Mouse (Mus musculus): ENCODE measurements around the gene Tdgf1.

Tdgf1 gene

DNA sequence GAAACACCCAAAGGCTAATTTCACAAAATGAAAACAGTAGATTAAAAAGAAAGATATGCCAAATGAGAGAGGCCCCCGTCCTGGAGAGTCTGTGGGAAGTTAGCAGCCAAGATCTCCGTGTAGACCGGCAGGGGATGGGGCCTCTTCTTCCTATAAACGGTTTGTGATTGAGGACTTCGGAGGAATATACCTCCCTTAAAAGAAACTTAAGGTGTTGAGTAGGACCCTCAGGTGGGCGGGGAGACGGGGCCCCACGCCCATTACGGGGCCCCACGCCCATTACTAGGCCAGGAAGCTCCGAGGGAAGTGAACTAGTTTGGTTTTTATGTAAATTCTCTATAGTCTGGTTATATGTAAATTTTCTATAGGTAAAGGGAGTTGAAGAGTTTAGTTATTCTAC, at the start of gene Tdgf1:
Gene Tdgf1 (minus strand): TSS at position 233 of the 400 bp plus-strand sequence.
- no peak for DNase-seq

- peak; percentile 84 for DNase-seq
These were observed 48.8 kb upstream of the Tdgf1 start for GRCm38 (mm10) chr9:110994716-110995172.

GRCm38 (mm10) chr9:110993281-110993709, 47.3 kb upstream of the Tdgf1 start:
- DNase-seq, result no peak

DNA sequence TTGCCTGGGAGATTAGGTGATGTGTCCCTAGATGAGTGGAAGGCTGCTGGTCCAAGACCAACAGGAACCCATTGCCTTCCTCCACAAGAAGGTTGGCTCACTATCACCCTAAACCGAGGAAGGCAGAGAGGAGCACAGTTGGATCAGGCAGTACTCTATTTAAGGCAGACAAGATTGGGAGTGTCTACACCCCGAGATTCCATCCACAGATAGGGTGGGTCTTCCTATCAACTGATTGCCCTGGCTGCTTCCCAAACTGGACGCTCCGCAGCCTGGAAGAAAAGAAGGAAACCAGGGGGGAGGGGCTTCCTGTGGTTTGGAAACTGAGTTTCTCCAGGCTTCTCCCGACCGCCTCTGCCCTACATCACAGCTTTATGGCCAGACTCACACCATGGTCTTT, 44.2 kb upstream of the Tdgf1 start, which contains the start of gene Rtp3:
Gene Rtp3 (minus strand): TSS at position 380 of the 400 bp plus-strand sequence.
- no peak for DNase-seq

DNA sequence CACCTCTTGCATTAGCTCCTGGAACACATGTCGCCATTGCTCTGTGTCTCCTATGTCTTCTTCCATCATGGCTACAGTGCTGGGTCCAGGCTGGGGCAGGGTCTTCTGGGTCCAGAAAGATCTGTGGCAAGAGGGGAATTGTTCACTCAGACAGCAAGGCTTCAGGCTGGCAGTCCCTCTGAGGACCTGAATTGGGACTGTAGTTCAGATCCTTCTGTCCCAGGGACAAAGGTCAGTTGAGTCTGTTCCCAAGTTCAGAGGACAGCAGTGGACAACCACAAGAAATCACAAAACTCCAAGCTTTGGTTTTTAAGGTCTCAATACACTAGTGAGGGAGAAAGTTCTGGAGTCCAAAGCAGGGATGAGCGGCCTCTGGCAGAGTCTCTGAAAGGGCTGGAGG, 43.6 kb upstream of the Tdgf1 start:
- no peak for DNase-seq

DNA sequence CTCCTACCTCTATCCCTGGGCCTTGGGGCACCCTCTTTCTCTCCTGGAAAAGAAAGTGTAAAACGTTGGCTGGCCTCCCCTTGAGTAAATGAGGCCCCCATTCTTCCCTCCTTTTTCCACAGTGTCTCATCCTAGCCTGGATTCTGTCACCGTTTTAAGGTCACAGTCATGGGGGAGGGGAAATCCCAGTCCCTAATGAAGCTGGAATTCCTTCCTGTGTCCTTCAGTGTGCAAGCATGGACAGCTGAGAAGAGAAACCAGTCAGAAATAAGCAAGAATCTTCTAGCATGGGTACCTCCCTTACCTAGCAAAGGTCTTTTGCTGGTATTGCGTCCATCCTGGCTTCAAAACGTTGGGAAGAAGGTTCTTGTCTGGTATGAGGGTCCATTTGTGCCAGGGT, 43.2 kb upstream of the Tdgf1 start:
- no peak for DNase-seq

DNA sequence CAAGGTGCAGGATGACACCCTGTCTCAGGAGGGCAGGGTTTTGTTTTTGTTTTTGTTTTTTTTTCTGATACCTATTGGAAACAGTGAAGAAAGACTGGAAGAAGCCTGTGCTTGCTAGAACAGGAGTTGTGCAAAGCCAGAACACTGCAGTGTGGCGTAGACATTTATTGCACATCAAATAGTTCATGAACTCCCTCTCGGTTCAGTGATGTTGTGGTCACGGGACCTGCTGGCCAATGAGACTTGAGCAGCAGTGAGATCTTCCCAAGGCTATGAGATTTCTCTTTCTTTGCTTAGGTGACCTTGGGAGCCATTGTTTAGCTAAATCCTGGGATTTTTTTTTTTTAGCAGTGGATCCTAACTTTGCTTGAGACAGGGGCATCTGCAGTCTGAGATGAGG, 42.1 kb upstream of the Tdgf1 start:
- DNase-seq, result no peak

DNA sequence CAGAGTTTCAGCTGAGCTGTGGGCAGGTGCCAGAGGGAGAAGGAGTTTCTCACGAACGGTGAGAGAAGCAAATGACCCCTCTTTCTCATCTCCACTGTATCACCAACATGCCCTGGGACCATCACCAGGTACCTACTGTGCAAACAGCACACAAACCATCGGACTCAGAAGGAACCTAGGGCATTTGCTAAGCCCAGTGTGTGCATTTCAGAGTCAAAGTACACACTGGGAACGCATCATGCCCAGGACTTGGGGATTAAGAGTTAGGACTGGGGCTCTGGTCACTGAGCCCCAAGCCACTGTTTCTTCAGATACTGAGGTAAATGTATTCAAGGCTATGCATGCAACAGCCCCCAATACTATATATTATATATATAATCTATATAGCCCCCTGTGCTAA, 41.4 kb upstream of the Tdgf1 start:
- no peak for DNase-seq

GRCm38 (mm10) chr9:110985951-110986350, 40.0 kb upstream of the Tdgf1 start:
- DNase-seq, result no peak

DNA sequence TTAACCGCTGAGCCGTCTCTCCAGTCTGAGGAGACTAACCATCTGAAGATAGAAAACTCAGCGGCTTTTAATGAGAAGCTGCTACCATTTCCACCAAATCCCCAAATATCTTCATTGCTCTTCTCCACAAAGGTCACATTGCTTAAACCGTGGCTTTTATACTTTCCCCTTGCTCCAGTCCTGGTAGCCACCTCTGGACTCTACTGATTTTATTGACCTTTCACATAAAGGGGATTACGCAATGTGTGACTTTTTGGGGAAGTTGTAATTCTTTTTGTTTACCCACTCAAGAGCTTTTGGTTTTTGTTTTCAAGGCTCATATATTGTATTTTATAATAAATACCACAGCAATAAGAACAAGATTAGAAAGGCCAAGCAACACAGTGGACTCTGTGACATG, 39.6 kb upstream of the Tdgf1 start:
- DNase-seq, result no peak

DNA sequence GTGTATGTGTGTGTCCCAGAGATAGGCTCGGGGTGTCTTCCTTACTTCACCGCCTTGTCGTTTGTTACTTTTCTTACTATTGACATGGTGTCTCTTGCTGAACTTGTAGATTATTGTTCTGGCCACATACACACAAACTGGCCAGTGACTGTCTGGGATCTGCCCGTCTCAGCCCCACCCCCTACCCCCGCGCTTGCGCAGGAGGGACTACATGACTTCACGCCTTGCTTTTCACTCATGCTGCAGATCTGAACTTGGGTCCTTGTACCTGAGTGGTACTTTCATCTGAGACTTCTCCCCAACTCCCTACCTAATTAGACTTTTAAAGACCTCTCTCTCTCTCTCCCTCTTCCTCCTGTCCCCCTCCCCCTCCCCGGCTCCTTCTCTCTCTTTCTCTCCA, 38.1 kb upstream of the Tdgf1 start:
- no peak for DNase-seq

DNA sequence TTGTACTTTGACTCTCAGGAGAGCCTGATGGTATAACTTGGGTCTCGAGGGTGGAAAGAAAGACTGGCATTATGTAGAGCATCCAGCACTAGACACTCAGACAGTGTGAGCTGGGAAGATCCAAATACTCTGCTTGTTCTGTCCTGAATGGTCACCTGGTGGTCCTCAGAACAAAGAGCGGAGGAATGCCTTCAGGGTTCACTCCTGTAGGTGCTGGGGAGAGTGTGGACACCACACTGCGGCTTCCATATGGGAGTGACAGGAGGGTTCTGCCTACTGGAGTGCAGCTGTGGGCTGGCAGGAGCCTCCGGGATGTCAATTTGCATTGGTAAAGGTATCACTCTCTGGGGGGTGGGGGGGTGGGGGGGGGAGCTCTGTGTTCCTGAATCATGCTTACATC, 36.4 kb upstream of the Tdgf1 start:
- DNase-seq, result no peak

- DNase-seq, result no peak
These were observed 33.5 kb upstream of the Tdgf1 start for GRCm38 (mm10) chr9:110979411-110979810.

DNA sequence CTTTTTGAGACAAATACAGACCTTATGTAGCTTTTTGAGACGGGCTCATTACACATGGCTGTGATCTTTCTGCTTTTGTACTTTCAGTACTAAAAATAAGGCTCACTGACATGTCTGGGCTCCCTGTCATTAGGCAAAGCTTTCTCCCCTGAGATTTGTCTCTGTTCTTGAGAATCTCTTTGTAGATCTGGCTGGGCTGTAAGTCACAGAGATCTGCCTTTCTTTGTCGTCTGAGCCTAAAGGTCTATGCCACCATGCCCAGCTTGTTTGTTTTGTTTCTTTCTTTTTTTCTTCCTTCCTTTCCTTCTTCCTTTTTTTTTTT, 19.9 kb upstream of the Tdgf1 start:
- no peak for DNase-seq

GRCm38 (mm10) chr9:110965062-110965909, 19.3 kb upstream of the Tdgf1 start:
- no peak for DNase-seq

GRCm38 (mm10) chr9:110963566-110964115, 17.7 kb upstream of the Tdgf1 start:
- no peak for DNase-seq

- no peak for DNase-seq
These were observed 15.4 kb upstream of the Tdgf1 start for GRCm38 (mm10) chr9:110961386-110961785.

GRCm38 (mm10) chr9:110960230-110961149, 14.5 kb upstream of the Tdgf1 start:
- no peak for DNase-seq

DNA sequence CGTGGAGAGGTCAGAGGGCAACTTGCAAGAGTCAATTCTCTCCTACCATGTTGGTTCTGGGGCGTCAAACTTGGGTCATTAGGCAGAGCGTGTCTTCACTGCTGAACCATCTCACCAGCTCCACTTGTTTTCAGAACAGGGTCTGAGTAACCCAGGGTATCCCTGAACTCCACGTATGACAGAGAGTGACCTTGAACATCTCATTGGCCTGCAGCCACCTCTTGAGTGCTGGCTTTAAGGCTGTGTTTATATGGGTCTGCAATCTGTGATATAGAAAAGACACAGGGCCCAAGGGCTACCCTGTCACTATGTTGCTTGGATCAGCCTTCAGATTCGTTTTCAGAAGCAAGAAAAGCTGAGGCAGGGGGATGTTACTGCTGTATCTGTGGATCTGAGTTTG, 13.7 kb upstream of the Tdgf1 start:
- DNase-seq, result no peak

- DNase-seq, result no peak
These were observed 10.0 kb upstream of the Tdgf1 start for GRCm38 (mm10) chr9:110955962-110956361.

GRCm38 (mm10) chr9:110954681-110955445, 8.9 kb upstream of the Tdgf1 start:
- no peak for DNase-seq
